Mouse (Mus musculus): ENCODE data around the gene Akr1c19.

GRCm38 (mm10) chr13:4277526-4277925 is 49.0 kb downstream of the Akr1c19 start:
- no peak for TF ChIP-seq EP300 (IDR thresholded peaks at IDR 0.05; ENCODE audit: insufficient read depth, low read depth, low read length)
- TF ChIP-seq CTCF (IDR thresholded peaks at IDR 0.05): no peak
- TF ChIP-seq POLR2A (IDR thresholded peaks at IDR 0.05; ENCODE audit: insufficient read depth, low read depth, low read length): no peak
